Mouse (Mus musculus) liver, embryonic 11.5 days (tissue): Measurements from ENCODE around the gene Inha. TPM values are rescaled to one million over a fixed set of nuclear protein-coding genes. Genes with fewer than 3 reads are reported as not detected.

Experiments used
- ATAC-seq: fragments of 200-750 bp; cut with Nextera tagmentation; replicated peaks from 2 replicates; pipeline ENCODE4 v1.8.0; 2017; ENCODE audit warnings: moderate number of reproducible peaks, mild to moderate bottlenecking, moderate TSS enrichment, moderate library complexity; ENCODE audit not compliant: low FRiP score
- DNase-seq: peaks from one replicate; pipeline ENCODE4 v3.0.0-alpha.2; 2017; ENCODE audit warnings: low spot score
- H3K27ac ChIP-seq: fragments of 300-500 bp; sonication (generic); 2 replicates; pipeline ENCODE4 v1.5.1; 2014; ENCODE audit warnings: mild to moderate bottlenecking, low read depth, low read length, control low read depth
- H3K27me3 ChIP-seq: fragments of 300-500 bp; sonication (generic); replicated peaks from 2 replicates; pipeline ENCODE4 v1.6.1; 2014; ENCODE audit warnings: low read length, mixed read lengths; ENCODE audit not compliant: control insufficient read depth, insufficient read depth
- H3K36me3 ChIP-seq: fragments of 300-500 bp; sonication (generic); 2 replicates; pipeline ENCODE4 v1.6.1; 2014; ENCODE audit warnings: mild to moderate bottlenecking, low read length, moderate library complexity, mixed read lengths; ENCODE audit not compliant: control insufficient read depth, insufficient read depth
- H3K4me1 ChIP-seq: fragments of 300-500 bp; sonication (generic); replicated peaks from 2 replicates; pipeline ENCODE4 v1.6.1; 2014; ENCODE audit warnings: low read length, mixed read lengths; ENCODE audit not compliant: control insufficient read depth, insufficient read depth
- H3K4me2 ChIP-seq: fragments of 300-500 bp; sonication (generic); 2 replicates; pipeline ENCODE4 v1.6.1; 2014; ENCODE audit warnings: mild to moderate bottlenecking, control low read depth, moderate library complexity
- H3K4me3 ChIP-seq: fragments of 300-500 bp; sonication (generic); 2 replicates; pipeline ENCODE4 v1.5.1; 2014; ENCODE audit warnings: low read depth, low read length, control low read depth
- H3K9ac ChIP-seq: fragments of 300-500 bp; sonication (generic); 2 replicates; pipeline ENCODE4 v1.6.1; 2014; ENCODE audit warnings: low read depth, low read length, control low read depth
- H3K9me3 ChIP-seq: fragments of 300-500 bp; sonication (generic); 2 replicates; pipeline ENCODE4 v1.6.1; 2016; ENCODE audit warnings: low read length, inconsistent platforms, mixed read lengths; ENCODE audit not compliant: control insufficient read depth
- WGBS: fragments of 180-500 bp; shearing (Covaris S2); extraction: QIAGEN DNeasy Blood & Tissue Kit; methylation state at CpG from one replicate; pipeline ENCODE4 v1.1.7; 2014; 5-methylcytosine and 5-hydroxymethylcytosine counted together
- polyA plus RNA-seq: library from polyadenylated mRNA; unstranded; fragments of >200 nt; fragmentation: Nextera tagmentation; extraction: Ambion mirVana; gene quantifications from 2 replicates; pipeline ENCODE4 v1.2.1, GENCODE M21; 2014

Gene Inha
- polyA plus RNA-seq, 1 experiment from 2014 or later = 1.4 TPM

GRCm38 (mm10) chr1:75480735-75481134 lies 26.1 kb upstream of the Inha start:
- 80% methylated on average over 7 of the region's 7 CpGs for WGBS
- no peak overlapping the region for H3K9ac ChIP-seq
- H3K9me3 ChIP-seq = no peaks in the 10 kb centered on the region
- H3K4me2 ChIP-seq = no peak overlapping the region
- DNase-seq = no peak
- no peak for ATAC-seq
- no peak overlapping the region for H3K4me3 ChIP-seq
- H3K27ac ChIP-seq = no peak overlapping the region
- peaks cover 2% of the 10 kb centered on the region; the same call in 1 of the 2 replicates for H3K36me3 ChIP-seq
- H3K4me1 ChIP-seq = peaks cover 14% of the 10 kb centered on the region
- peaks cover 75% of the 10 kb centered on the region for H3K27me3 ChIP-seq

GRCm38 (mm10) chr1:75486561-75486960 lies 20.3 kb upstream of the Inha start:
- no peaks in the 10 kb centered on the region for H3K9me3 ChIP-seq
- H3K27me3 ChIP-seq = peaks cover 94% of the 10 kb centered on the region
- ATAC-seq (no peak), DNase-seq (no peak)
- H3K4me2 ChIP-seq = no peak overlapping the region; the same call in 1 of the 2 replicates
- no peaks in the 10 kb centered on the region; the same call in 1 of the 2 replicates for H3K4me1 ChIP-seq
- H3K9ac ChIP-seq = no peak overlapping the region
- peak overlapping the region; percentile 55 for H3K4me3 ChIP-seq
- H3K27ac ChIP-seq = no peak overlapping the region
- H3K36me3 ChIP-seq = peaks cover 9% of the 10 kb centered on the region; the same call in 1 of the 2 replicates
- 6% methylated on average over 24 of the region's 24 CpGs for WGBS

- Histone ChIP-seq H3K36me3 (peaks cover 10% of the 10 kb centered on the region), H3K4me1 (no peaks in the 10 kb centered on the region; the same call in 1 of the 2 replicates), H3K4me2 (peak overlapping the region; percentile 76), H3K27ac (no peak overlapping the region), H3K4me3 (peak overlapping the region; percentile 55), H3K9ac (no peak overlapping the region), H3K27me3 (peaks cover 90% of the 10 kb centered on the region), H3K9me3 (no peaks in the 10 kb centered on the region)
- ATAC-seq (no peak), DNase-seq (no peak)
- WGBS = 4% methylated on average over 13 of the region's 13 CpGs
These were observed 19.9 kb upstream of the Inha start for GRCm38 (mm10) chr1:75487040-75487404.

- Histone ChIP-seq H3K4me1 (no peaks in the 10 kb centered on the region; the same call in 1 of the 2 replicates), H3K9ac (no peak overlapping the region), H3K27me3 (peaks cover 84% of the 10 kb centered on the region), H3K4me2 (peak overlapping the region; percentile 76), H3K36me3 (peaks cover 12% of the 10 kb centered on the region), H3K9me3 (no peaks in the 10 kb centered on the region), H3K27ac (no peak overlapping the region), H3K4me3 (peak overlapping the region; percentile 55)
- peak; percentile 62 for ATAC-seq
- WGBS = under 1% methylated on average over 62 of the region's 62 CpGs
- DNase-seq = peak; percentile 79
These were observed 19.3 kb upstream of the Inha start for GRCm38 (mm10) chr1:75487405-75488161.

DNA sequence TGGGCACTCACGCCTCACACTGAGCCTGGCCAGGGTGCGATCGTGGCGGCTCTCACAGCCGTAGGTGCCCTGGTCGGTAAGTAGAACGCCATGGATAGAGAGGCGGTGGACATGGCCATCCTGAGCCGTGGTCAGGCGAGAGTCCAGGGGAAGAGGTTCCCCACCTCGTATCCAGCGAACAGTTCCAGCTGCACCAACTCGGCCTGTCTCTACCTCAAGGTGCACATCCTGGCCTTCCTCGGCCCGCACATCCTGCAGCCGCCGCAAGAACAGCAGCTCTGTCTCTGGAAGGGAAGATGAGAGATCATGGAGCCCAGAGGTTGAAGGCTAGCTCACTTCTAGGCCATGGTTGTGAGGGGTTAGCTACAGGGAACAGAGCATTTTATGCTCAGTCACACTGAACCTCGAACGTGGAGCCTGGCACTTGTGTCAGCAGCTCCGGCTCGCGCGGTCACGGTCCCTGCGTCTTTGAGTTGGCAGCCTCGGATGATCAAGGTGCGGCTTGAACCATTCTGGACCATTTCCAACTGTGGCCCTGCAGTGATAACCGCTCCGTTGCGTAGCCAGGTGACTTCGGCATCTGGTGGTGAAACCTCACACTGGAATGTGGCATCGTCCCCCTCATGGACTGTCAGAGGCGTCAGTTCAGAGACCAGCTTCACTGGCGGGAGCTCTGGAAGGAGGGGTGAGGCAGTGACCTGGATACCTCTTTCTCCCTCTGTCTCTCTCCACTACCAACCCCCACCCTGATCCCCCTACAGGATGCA lies 15.9 kb upstream of the Inha start:
- ATAC-seq (no peak), DNase-seq (no peak)
- Histone ChIP-seq H3K36me3 (peaks cover 13% of the 10 kb centered on the region), H3K4me3 (no peak overlapping the region), H3K4me1 (no peaks in the 10 kb centered on the region; the same call in 1 of the 2 replicates), H3K9ac (no peak overlapping the region), H3K27me3 (peaks cover 56% of the 10 kb centered on the region), H3K9me3 (no peaks in the 10 kb centered on the region), H3K4me2 (no peak overlapping the region), H3K27ac (no peak overlapping the region)
- WGBS = 76% methylated on average over 34 of the region's 34 CpGs

GRCm38 (mm10) chr1:75492579-75493170 lies 14.2 kb upstream of the Inha start:
- ATAC-seq (no peak), DNase-seq (no peak)
- Histone ChIP-seq H3K4me3 (no peak overlapping the region), H3K9ac (no peak overlapping the region), H3K36me3 (peaks cover 16% of the 10 kb centered on the region), H3K9me3 (no peaks in the 10 kb centered on the region), H3K27ac (no peak overlapping the region), H3K4me1 (no peaks in the 10 kb centered on the region), H3K27me3 (peaks cover 39% of the 10 kb centered on the region), H3K4me2 (no peak overlapping the region)
- WGBS = 46% methylated on average over 24 of the region's 24 CpGs

GRCm38 (mm10) chr1:75494878-75495548 lies 11.9 kb upstream of the Inha start:
- Histone ChIP-seq H3K36me3 (peaks cover 13% of the 10 kb centered on the region), H3K9me3 (no peaks in the 10 kb centered on the region), H3K4me1 (no peaks in the 10 kb centered on the region), H3K27me3 (peaks cover 18% of the 10 kb centered on the region), H3K4me3 (no peak overlapping the region), H3K4me2 (no peak overlapping the region), H3K9ac (no peak overlapping the region), H3K27ac (no peak overlapping the region)
- ATAC-seq (no peak), DNase-seq (peak; percentile 50)
- WGBS = 66% methylated on average over 12 of the region's 12 CpGs

DNA sequence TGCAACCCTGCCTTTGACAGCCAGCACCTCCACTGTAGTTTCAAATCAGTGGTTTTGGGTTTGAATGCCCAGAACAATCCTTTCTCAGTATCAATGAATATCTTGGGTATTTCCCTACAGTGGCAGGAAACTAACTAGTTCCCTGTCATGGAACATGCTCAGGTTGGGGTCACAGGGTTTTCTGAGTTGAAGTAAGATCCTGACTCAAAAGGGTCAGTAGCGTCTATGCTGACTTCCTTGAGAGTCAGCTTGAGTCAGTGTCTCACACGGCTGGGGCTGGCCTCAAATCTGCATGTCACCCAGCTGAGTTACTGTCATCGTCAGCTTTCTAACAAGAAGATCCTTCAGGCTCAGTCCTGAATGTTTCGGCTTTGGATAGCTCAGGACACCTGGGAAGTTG lies 8.0 kb upstream of the Inha start:
- ATAC-seq = no peak
- Histone ChIP-seq H3K9me3 (no peaks in the 10 kb centered on the region), H3K27ac (no peak overlapping the region), H3K36me3 (peaks cover 10% of the 10 kb centered on the region; the same call in 1 of the 2 replicates), H3K4me3 (no peak overlapping the region), H3K4me1 (peaks cover 2% of the 10 kb centered on the region; the same call in 1 of the 2 replicates), H3K9ac (no peak overlapping the region), H3K4me2 (no peak overlapping the region), H3K27me3 (peaks cover 4% of the 10 kb centered on the region)
- DNase-seq = no peak
- WGBS = 81% methylated on average over 4 of the region's 4 CpGs
